Mouse (Mus musculus): ENCODE measurements around the gene Gba.

DNA sequence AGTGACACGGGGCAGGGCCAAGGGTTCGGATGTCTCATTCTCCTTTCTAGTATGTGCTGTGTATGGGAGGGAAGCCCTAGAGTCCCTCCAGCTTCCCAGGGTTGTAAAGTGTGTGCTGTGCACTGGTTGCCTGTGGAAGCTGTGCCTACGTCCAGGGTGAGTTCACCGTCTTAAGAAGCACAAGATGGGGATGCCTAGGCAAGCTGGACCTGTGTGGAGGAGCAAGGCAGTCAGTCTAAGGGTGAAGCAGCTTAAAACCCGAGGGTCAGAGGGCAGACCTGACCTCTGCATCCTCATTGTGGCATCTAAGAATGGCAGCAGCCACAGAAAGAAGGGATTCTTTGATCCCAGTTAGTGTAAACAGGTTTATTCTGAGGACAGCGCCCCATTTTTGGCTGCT lies 6.0 kb downstream of the Gba start:
- no peak for TF ChIP-seq POLR2A (IDR thresholded peaks at IDR 0.05; ENCODE audit: borderline replicate concordance, insufficient read depth, low read length)
- TF ChIP-seq CTCF (IDR thresholded peaks at IDR 0.05; ENCODE audit: borderline replicate concordance, insufficient read depth, low read depth, low read length) = no peak

All from cerebellum, adult 2 months (tissue).